Mouse (Mus musculus): ENCODE results near the gene Malsu1.

GRCm38 (mm10) chr6:49037268-49037662 lies 36.3 kb upstream of the Malsu1 start:
- TF ChIP-seq CTCF (IDR thresholded peaks at IDR 0.05; ENCODE audit: borderline replicate concordance, extremely low read depth, insufficient read depth, insufficient read length): no peak
- TF ChIP-seq POLR2A (IDR thresholded peaks at IDR 0.05; ENCODE audit: borderline replicate concordance, extremely low read depth, insufficient read depth, insufficient read length, poor library complexity, severe bottlenecking): no peak

Measured in brain, embryonic 14.5 days (tissue).